Mouse (Mus musculus) forebrain, embryonic 14.5 days (tissue): ENCODE results near the gene Exoc4. TPM values are rescaled to one million over a fixed set of nuclear protein-coding genes. Genes with fewer than 3 reads are reported as not detected.

Experiments used
- ATAC-seq: fragments of 200-750 bp; cut with Nextera tagmentation; 2 replicates; pipeline ENCODE4 v1.8.0; 2017; ENCODE audit warnings: mild to moderate bottlenecking, moderate library complexity
- DNase-seq: peaks from one replicate; pipeline ENCODE4 v3.0.0-alpha.2; 2015; ENCODE audit warnings: low spot score
- H3K27ac ChIP-seq: fragments of 300-500 bp; sonication (generic); 2 replicates; pipeline ENCODE4 v1.5.1; 2014; ENCODE audit warnings: low read depth, mild to moderate bottlenecking, control low read depth, low read length, moderate library complexity
- H3K27me3 ChIP-seq: fragments of 300-500 bp; sonication (generic); replicated peaks from 2 replicates; pipeline ENCODE4 v1.6.1; 2014; ENCODE audit warnings: low read length, control low read depth, mixed read lengths; ENCODE audit not compliant: control insufficient read depth, insufficient read depth
- H3K36me3 ChIP-seq: fragments of 300-500 bp; sonication (generic); 2 replicates; pipeline ENCODE4 v1.6.1; 2014; ENCODE audit warnings: low read length, control low read depth; ENCODE audit not compliant: control insufficient read depth, insufficient read depth
- H3K4me1 ChIP-seq: fragments of 300-500 bp; sonication (generic); 2 replicates; pipeline ENCODE4 v1.6.1; 2014; ENCODE audit warnings: antibody characterized with exemption, low read length, control low read depth; ENCODE audit not compliant: control insufficient read depth, insufficient read depth
- H3K4me2 ChIP-seq: fragments of 300-500 bp; sonication (generic); 2 replicates; pipeline ENCODE4 v1.6.1; 2014; ENCODE audit warnings: mild to moderate bottlenecking, control low read depth, low read length
- H3K4me3 ChIP-seq: fragments of 300-500 bp; sonication (generic); 2 replicates; pipeline ENCODE4 v1.5.1; 2014; ENCODE audit warnings: low read depth, low read length, control low read depth
- H3K9ac ChIP-seq: fragments of 300-500 bp; sonication (generic); 2 replicates; pipeline ENCODE4 v1.6.1; 2014; ENCODE audit warnings: mild to moderate bottlenecking, low read length, control low read depth, moderate library complexity
- H3K9me3 ChIP-seq: fragments of 300-500 bp; sonication (generic); replicated peaks from 2 replicates; pipeline ENCODE4 v1.6.1; 2016; ENCODE audit warnings: low read length, control low read depth, mixed read lengths; ENCODE audit not compliant: control insufficient read depth
- WGBS: fragments of 180-500 bp; shearing (Covaris S2); extraction: QIAGEN DNeasy Blood & Tissue Kit; methylation state at CpG from one replicate; pipeline ENCODE4 v1.1.7; 2014; 5-methylcytosine and 5-hydroxymethylcytosine counted together
- polyA plus RNA-seq: library from polyadenylated mRNA; unstranded; fragments of >200 nt; fragmentation: Nextera tagmentation; extraction: Ambion mirVana; gene quantifications from 2 replicates; pipeline ENCODE4 v1.2.1, GENCODE M21; 2014

Exoc4 gene
- polyA plus RNA-seq, 1 experiment from 2014 or later: 35.8 TPM

DNA sequence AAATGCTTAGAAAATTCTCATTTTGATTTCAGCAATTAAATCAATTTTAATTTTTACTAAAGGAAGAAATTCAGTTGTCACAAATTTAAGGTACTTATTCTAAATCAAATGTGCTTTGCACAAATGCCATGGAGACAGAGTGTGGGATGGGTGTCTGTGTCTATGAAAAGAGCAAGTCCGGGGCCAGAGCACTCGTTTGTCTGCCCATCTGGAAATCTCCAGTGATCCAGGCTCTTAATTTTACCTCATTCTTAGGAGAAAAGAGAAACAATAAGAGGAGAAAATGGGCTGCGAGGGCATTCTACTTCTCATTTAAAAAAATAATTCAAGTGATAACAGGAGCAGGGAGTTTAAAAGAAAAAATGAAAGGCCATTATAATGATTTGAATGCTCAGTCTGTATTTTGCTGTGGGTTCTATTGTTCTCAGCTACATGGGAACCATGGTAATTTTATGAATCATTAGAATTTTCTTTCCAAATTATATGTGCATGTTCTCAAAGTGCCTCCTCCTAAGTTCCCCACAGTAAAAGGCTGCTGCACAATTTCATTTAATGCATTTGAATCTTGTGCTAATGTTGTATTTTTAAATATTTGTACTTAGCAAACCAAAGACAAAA, 554.7 kb downstream of the Exoc4 start:
- DNase-seq: peak; percentile 49
- H3K4me1 ChIP-seq: 0 out of 2 replicates have a peak, but pooled peaks cover 8% of the 10 kb centered on the region
- ATAC-seq: peak; percentile 61
- H3K27ac ChIP-seq: no peak overlapping the region; the same call in 1 of the 2 replicates
- no peaks in the 10 kb centered on the region for H3K9me3 ChIP-seq
- no peak overlapping the region for H3K9ac ChIP-seq
- no peaks in the 10 kb centered on the region for H3K36me3 ChIP-seq
- 5% methylated on average over 3 of the region's 3 CpGs for WGBS
- no peak overlapping the region for H3K4me2 ChIP-seq
- H3K4me3 ChIP-seq: no peak overlapping the region
- H3K27me3 ChIP-seq: no peaks in the 10 kb centered on the region

DNA sequence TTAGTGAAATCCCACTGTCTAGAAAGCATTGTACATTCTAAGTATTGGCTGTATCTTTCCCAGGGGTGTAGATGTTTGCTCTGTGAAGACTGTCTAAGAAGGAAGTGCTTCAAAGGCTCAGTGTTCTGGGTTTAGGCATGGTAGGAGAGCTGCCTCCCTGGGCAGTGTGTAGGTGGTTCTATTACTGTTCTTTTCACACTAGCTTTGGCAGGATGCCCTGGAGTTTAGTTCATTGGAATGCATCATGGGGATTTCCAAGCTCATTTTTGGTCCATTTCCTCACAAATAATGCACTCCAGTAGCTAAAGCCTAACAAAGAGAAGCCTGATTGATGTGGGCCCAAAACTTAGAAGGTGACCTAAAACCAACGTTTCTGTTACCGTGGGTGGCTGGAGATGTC, 555.9 kb downstream of the Exoc4 start:
- no peaks in the 10 kb centered on the region for H3K27me3 ChIP-seq
- no peak overlapping the region for H3K9ac ChIP-seq
- no peak overlapping the region for H3K4me3 ChIP-seq
- no peaks in the 10 kb centered on the region for H3K9me3 ChIP-seq
- H3K4me1 ChIP-seq: 0 out of 2 replicates have a peak, but pooled peaks cover 8% of the 10 kb centered on the region
- DNase-seq: peak; percentile 64
- H3K4me2 ChIP-seq: no peak overlapping the region
- no peak overlapping the region for H3K27ac ChIP-seq
- ATAC-seq: peak; percentile 32; the same call in 1 of the 2 replicates
- 22% methylated on average over 2 of the region's 2 CpGs for WGBS
- H3K36me3 ChIP-seq: no peaks in the 10 kb centered on the region

DNA sequence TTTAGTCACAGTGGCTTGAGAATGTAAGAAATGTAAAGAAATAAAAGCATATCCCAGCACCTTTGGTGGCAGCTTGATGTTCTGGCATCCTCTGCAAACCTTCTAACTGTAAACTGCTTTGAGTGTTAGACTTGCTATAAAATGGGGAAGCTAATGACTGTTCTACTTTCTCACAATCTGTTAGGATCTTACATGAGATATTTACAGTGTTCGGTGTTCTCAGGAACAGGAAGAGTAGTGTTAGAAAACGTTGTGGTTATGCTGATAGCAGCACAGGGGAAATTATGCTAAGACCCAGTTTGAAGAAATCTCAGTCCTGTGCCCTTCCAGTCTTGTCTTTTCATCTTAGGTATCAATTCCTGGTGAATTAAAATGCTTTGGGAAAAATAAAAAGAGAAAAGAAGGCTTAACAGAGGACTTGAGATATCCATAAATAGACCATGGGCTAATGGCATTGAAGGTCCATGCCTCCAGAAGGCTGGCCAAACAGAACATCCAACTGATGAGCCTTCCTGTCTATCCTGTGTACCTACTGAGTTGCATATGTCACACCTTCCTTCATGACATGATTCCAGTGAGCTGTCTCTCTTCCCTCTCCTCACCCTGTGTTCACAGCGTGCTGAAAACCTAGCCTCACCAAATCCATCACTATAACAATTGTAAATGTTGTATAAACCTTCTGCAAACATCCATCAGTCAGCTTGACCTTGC, 557.3 kb downstream of the Exoc4 start:
- Histone ChIP-seq H3K27ac (no peak overlapping the region), H3K4me1 (0 out of 2 replicates have a peak, but pooled peaks cover 8% of the 10 kb centered on the region), H3K4me2 (no peak overlapping the region), H3K9ac (no peak overlapping the region), H3K27me3 (no peaks in the 10 kb centered on the region), H3K4me3 (no peak overlapping the region), H3K36me3 (no peaks in the 10 kb centered on the region), H3K9me3 (no peaks in the 10 kb centered on the region)
- WGBS: 90% methylated on average over 3 of the region's 3 CpGs
- no peak for ATAC-seq
- DNase-seq: no peak

DNA sequence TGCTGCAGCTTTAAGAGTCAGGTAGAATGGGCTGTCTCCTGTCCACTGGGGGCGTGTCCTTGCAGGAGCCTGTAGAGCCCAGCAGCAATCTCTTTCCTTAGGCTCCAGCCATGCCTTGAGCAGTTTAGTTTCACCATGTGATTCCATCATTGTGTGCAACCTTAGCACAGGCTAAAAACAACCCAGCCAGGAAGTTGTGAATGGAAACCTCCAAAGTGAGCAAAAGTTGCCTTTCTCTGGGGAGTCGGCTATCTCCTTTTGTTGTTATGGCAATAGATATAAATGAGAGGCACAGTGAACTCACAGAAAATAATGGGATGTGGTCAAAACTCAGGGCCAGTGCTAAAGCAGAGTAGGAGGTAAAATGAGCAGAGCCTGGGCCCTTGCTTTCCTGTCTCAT, 565.5 kb downstream of the Exoc4 start:
- no peaks in the 10 kb centered on the region for H3K9me3 ChIP-seq

DNA sequence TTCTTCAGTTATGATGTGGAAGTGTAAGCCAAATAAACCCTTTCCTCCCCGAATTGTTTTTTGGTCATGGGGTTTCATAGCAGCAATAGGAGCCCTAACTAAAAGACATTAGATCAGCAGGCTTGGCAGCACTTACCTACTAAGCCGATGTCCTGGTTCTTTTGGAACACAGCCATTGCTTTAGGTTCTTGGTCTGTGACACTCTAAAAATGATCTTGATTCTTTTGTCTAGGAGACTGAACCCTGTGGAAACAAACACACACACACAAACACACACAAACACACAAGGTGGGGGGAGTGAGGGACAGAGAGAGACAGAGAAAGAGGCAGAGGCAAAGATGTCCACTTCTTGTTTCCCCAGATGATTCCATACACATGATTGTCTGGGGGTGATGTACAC, 574.3 kb downstream of the Exoc4 start:
- DNase-seq: no peak
- Histone ChIP-seq H3K4me3 (no peak overlapping the region), H3K36me3 (no peaks in the 10 kb centered on the region), H3K4me2 (no peak overlapping the region), H3K27ac (no peak overlapping the region), H3K9me3 (no peaks in the 10 kb centered on the region), H3K9ac (no peak overlapping the region), H3K27me3 (no peaks in the 10 kb centered on the region), H3K4me1 (no peaks in the 10 kb centered on the region)
- 77% methylated on average over 2 of the region's 2 CpGs for WGBS
- ATAC-seq: no peak

More for the DNA sequence above, 565.5 kb downstream of the Exoc4 start:
- Histone ChIP-seq H3K4me2 (no peak overlapping the region), H3K36me3 (no peaks in the 10 kb centered on the region), H3K4me1 (peaks cover 3% of the 10 kb centered on the region; the same call in 1 of the 2 replicates), H3K27me3 (no peaks in the 10 kb centered on the region), H3K9ac (no peak overlapping the region), H3K27ac (no peak overlapping the region), H3K4me3 (no peak overlapping the region)
- ATAC-seq (no peak), DNase-seq (no peak)
- WGBS: 60% methylated on average over 2 of the region's 2 CpGs

DNA sequence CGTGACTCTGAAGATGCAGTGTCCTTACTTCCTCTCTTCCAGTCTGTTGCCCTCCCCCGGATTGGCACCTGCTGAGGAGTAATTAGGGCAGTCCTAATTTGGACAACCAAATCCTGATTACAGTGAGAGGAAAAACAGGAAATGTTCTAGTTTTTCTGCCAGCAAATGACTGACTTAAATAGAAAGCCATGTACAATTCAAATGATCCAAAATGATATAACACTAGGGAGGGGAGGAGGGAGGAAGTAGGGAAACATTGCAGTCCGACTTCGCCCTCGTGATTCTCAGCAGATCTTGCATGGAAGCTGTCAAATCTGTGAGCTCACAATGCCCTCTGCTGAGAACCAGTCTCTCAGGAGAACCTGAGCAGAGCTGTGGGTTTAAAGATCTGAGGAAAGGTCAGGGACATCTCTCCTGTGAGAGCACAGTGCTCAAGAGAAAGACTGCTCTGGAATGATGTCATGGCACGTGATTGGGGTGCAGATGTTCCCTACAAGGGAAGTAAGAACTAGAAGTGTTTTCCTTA, 575.0 kb downstream of the Exoc4 start:
- ATAC-seq: no peak

DNA sequence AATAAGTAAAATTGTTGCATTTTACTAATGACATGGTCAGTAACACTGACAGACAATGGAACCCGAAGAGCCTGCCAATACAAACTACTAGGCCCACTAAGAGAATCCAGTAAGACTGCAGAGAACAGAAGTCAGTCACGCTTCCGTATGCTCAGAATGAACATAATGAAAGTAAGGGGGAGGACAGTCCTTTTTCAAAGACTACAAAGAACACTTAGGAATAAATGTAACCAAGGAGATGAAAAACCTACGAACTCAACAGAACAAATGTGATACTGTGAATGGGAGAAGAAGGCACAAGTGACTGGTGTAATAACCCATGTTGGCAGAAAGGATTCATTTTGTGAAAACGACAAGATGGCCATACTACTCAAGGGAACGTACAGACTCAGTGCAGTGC, 579.6 kb downstream of the Exoc4 start:
- Histone ChIP-seq H3K27ac (no peak overlapping the region), H3K36me3 (no peaks in the 10 kb centered on the region), H3K4me2 (no peak overlapping the region), H3K27me3 (no peaks in the 10 kb centered on the region), H3K9me3 (no peaks in the 10 kb centered on the region), H3K4me3 (no peak overlapping the region), H3K4me1 (peaks cover 3% of the 10 kb centered on the region; the same call in 1 of the 2 replicates), H3K9ac (no peak overlapping the region)
- DNase-seq: no peak
- 59% methylated on average over 6 of the region's 6 CpGs for WGBS
- no peak for ATAC-seq

More for the DNA sequence above, 575.0 kb downstream of the Exoc4 start:
- DNase-seq: no peak
- Histone ChIP-seq H3K4me3 (no peak overlapping the region), H3K4me1 (no peaks in the 10 kb centered on the region), H3K36me3 (no peaks in the 10 kb centered on the region), H3K4me2 (no peak overlapping the region), H3K9me3 (no peaks in the 10 kb centered on the region), H3K27me3 (no peaks in the 10 kb centered on the region), H3K9ac (no peak overlapping the region), H3K27ac (no peak overlapping the region)
- WGBS: 65% methylated on average over 6 of the region's 6 CpGs

DNA sequence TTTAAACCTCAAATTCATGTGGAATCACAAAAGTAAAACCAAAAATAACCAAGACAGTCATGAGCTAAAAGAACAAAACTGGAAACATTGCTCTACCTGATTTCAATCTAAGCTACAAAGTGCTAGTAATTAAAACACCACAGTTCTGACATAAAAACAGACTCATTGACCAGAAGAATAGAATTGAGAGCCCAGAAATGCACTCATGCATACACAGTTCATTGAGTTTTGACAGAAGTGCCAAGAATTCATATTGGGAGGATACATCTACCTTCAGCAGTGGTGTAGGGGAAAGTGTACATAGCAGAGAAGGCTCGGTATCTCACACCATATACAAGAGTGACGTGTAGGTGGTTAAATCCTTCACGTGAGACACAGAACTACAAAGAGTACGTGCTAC, 580.4 kb downstream of the Exoc4 start:
- no peak for ATAC-seq
- Histone ChIP-seq H3K9me3 (no peaks in the 10 kb centered on the region), H3K27ac (no peak overlapping the region), H3K4me1 (peaks cover 3% of the 10 kb centered on the region; the same call in 1 of the 2 replicates), H3K4me3 (no peak overlapping the region), H3K9ac (no peak overlapping the region), H3K36me3 (no peaks in the 10 kb centered on the region), H3K4me2 (no peak overlapping the region), H3K27me3 (no peaks in the 10 kb centered on the region)
- 92% methylated on average over 4 of the region's 4 CpGs for WGBS
- DNase-seq: no peak

DNA sequence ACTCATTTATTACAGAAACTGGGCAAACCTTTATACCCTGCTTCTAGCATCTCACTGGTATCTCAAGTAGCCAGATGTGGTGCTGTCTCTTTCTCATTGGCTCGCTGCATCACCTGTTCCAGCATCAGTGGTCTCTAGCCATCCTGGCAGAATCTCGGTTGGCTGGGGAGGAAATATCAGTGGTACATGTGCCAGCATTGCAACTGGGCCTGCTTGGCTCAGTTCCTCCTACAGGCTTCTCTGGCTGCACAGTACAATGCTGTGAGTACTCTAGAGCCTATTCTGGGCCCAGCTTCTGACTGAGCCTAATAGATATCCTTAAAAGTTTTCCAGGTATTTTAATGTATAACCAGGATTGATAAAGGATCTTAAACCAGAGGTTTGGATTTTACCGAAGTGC, 582.4 kb downstream of the Exoc4 start:
- H3K4me2 ChIP-seq: no peak overlapping the region
- H3K4me3 ChIP-seq: no peak overlapping the region
- no peak overlapping the region for H3K27ac ChIP-seq
- 86% methylated on average over 3 of the region's 3 CpGs for WGBS
- no peak for ATAC-seq
- no peak for DNase-seq
- H3K36me3 ChIP-seq: no peaks in the 10 kb centered on the region
- H3K27me3 ChIP-seq: no peaks in the 10 kb centered on the region
- H3K9me3 ChIP-seq: no peaks in the 10 kb centered on the region
- no peak overlapping the region for H3K9ac ChIP-seq
- peaks cover 3% of the 10 kb centered on the region; the same call in 1 of the 2 replicates for H3K4me1 ChIP-seq
